Mouse (Mus musculus): ENCODE measurements around the gene Phldb2.

- TF ChIP-seq POLR2A (IDR thresholded peaks at IDR 0.05; ENCODE audit: low read depth, low read length) (no peak), POLR2AphosphoS2 (IDR thresholded peaks at IDR 0.05; ENCODE audit: low read depth, low read length) (no peak), E2F4 (IDR thresholded peaks at IDR 0.05; ENCODE audit: insufficient replicate concordance, low read depth, low read length) (no peak), USF2 (conservative IDR thresholded peaks at IDR 0.05; ENCODE audit: low read depth, low read length) (no peak), ZNF384 (IDR thresholded peaks at IDR 0.05; ENCODE audit: low read depth, low read length) (no peak), CTCF (conservative IDR thresholded peaks at IDR 0.05 in 1 of 2, IDR thresholded peaks at IDR 0.05 in 1 of 2; ENCODE audit: low read depth in 2 of 2, low read length in 2 of 2) (no peak), USF1 (IDR thresholded peaks at IDR 0.05; ENCODE audit: low read depth, low read length) (no peak), ZMIZ1 (IDR thresholded peaks at IDR 0.05; ENCODE audit: low read depth, low read length) (no peak), SIN3A (IDR thresholded peaks at IDR 0.05; ENCODE audit: low read length) (no peak), MEF2A (IDR thresholded peaks at IDR 0.05; ENCODE audit: borderline replicate concordance, low read depth, low read length) (no peak), JUN (IDR thresholded peaks at IDR 0.05; ENCODE audit: insufficient read depth, low read depth, low read length) (no peak), CHD1 (IDR thresholded peaks at IDR 0.05; ENCODE audit: low read depth, low read length) (no peak)
These were observed 195.8 kb downstream of the Phldb2 start for GRCm38 (mm10) chr16:45757421-45758078.
